Mouse (Mus musculus): ENCODE measurements around the gene Gm20604. TPM values are rescaled to one million over a fixed set of nuclear protein-coding genes. Genes with fewer than 3 reads are reported as not detected.

The Gm20604 gene
- total RNA-seq, 2 experiments from 2014 or later = 16.7 to 18.7 TPM

Other genes with a start within 250 kb of the Gm20604 start
- 100 to 1,000 TPM; 151 to 154 TPM for gene Chga, start 203.7 kb downstream of the Gm20604 start, total RNA-seq (2021)
- 10 to 100 TPM; 57.8 to 67.6 TPM for gene Itpk1, start 53.7 kb downstream of the Gm20604 start, total RNA-seq (2021)
- gene Moap1, start 15.0 kb downstream of the Gm20604 start, total RNA-seq (2021) = 10 to 100 TPM; 31.0 TPM
- 1 to 10 TPM; 4.9 to 5.3 TPM for gene Tmem251, start 14.9 kb downstream of the Gm20604 start, total RNA-seq (2021)
- not detected for gene Gm28051, start 907 bp downstream of the Gm20604 start, total RNA-seq (2021)
- gene Gon7, start 869 bp downstream of the Gm20604 start, total RNA-seq (2021) = 10 to 100 TPM; 12.7 to 13.3 TPM
- 10 to 100 TPM; 30.9 to 31.4 TPM for gene Ubr7, start 705 bp downstream of the Gm20604 start, total RNA-seq (2021)
- 10 to 100 TPM; 18.0 to 20.5 TPM for gene Btbd7, start 119.8 kb upstream of the Gm20604 start, total RNA-seq (2021)
- gene Cox8c, start 140.6 kb upstream of the Gm20604 start, total RNA-seq (2021) = not detected
- gene Unc79, start 190.2 kb upstream of the Gm20604 start, total RNA-seq (2021) = 10 to 100 TPM; 43.3 to 47.2 TPM